Mouse (Mus musculus): ENCODE measurements around the gene Scly. TPM values are rescaled to one million over a fixed set of nuclear protein-coding genes. Genes with fewer than 3 reads are reported as not detected.

Gene Scly
- polyA plus RNA-seq, 1 experiment from 2014 or later = 10.0 TPM

Other genes starting within 250 kb of the Scly start
- gene Rbm44, start 153.2 kb upstream of the Scly start, polyA plus RNA-seq (2014; fragmentation: Nextera tagmentation; extraction: Ambion mirVana) = 0.85 and 1.1 TPM in 2 replicates
- 13.5 and 21.7 TPM in 2 replicates for gene Ramp1, start 118.5 kb upstream of the Scly start, polyA plus RNA-seq (2014; fragmentation: Nextera tagmentation; extraction: Ambion mirVana)
- 70.2 and 78.7 TPM in 2 replicates for gene Ube2f, start 48.0 kb upstream of the Scly start, polyA plus RNA-seq (2014; fragmentation: Nextera tagmentation; extraction: Ambion mirVana)
- not detected in 2 replicates for gene Espnl, start 23.7 kb downstream of the Scly start, polyA plus RNA-seq (2014; fragmentation: Nextera tagmentation; extraction: Ambion mirVana)
- gene Klhl30, start 52.7 kb downstream of the Scly start, polyA plus RNA-seq (2014; fragmentation: Nextera tagmentation; extraction: Ambion mirVana) = 7.0 and 10.0 TPM in 2 replicates
- 1.5 and 2.5 TPM in 2 replicates for gene Erfe, start 68.1 kb downstream of the Scly start, polyA plus RNA-seq (2014; fragmentation: Nextera tagmentation; extraction: Ambion mirVana)
- gene Ilkap, start 100.5 kb downstream of the Scly start, polyA plus RNA-seq (2014; fragmentation: Nextera tagmentation; extraction: Ambion mirVana) = 138 and 146 TPM in 2 replicates
- gene Hes6, start 115.7 kb downstream of the Scly start, polyA plus RNA-seq (2014; fragmentation: Nextera tagmentation; extraction: Ambion mirVana) = 106 and 114 TPM in 2 replicates
- gene Per2, start 161.0 kb downstream of the Scly start, polyA plus RNA-seq (2014; fragmentation: Nextera tagmentation; extraction: Ambion mirVana) = 3.9 and 4.7 TPM in 2 replicates
- gene Traf3ip1, start 196.3 kb downstream of the Scly start, polyA plus RNA-seq (2014; fragmentation: Nextera tagmentation; extraction: Ambion mirVana) = 5.5 and 6.8 TPM in 2 replicates
- gene Asb1, start 242.2 kb downstream of the Scly start, polyA plus RNA-seq (2014; fragmentation: Nextera tagmentation; extraction: Ambion mirVana) = 8.0 TPM in 2 replicates